Mouse (Mus musculus) mouse embryonic stem cell (cell line): ENCODE data around the gene Togaram1.

Experiments
- in situ Hi-C, 2 experiments: fragments of 300-500 bp; cut with MboI; formaldehyde crosslinking; loops; 1 replicate in 1 of 2; 3 replicates in 1 of 2; pipeline ENCODE4 v1.14.3; 2019 to 2020; ENCODE audit warnings: low sequenced_read_pairs in 2 of 2, low pct_unique_long_range_greater_than_20kb in 1 of 2, mixed read lengths in 1 of 2; ENCODE audit not compliant: unreplicated experiment in 1 of 2

Gene Togaram1

GRCm38 (mm10) chr12:64965124-64966026 is at the start of gene Togaram1, which contains the start of gene Klhl28:
Gene Togaram1 (plus strand): TSS chr12:64965804.
Gene Klhl28 (minus strand): TSS chr12:64965534.
- in situ Hi-C loops, result no loop called here

GRCm38 (mm10) chr12:64916735-64917134 is 48.9 kb upstream of the Togaram1 start:
- in situ Hi-C loops, result no loop called here

DNA sequence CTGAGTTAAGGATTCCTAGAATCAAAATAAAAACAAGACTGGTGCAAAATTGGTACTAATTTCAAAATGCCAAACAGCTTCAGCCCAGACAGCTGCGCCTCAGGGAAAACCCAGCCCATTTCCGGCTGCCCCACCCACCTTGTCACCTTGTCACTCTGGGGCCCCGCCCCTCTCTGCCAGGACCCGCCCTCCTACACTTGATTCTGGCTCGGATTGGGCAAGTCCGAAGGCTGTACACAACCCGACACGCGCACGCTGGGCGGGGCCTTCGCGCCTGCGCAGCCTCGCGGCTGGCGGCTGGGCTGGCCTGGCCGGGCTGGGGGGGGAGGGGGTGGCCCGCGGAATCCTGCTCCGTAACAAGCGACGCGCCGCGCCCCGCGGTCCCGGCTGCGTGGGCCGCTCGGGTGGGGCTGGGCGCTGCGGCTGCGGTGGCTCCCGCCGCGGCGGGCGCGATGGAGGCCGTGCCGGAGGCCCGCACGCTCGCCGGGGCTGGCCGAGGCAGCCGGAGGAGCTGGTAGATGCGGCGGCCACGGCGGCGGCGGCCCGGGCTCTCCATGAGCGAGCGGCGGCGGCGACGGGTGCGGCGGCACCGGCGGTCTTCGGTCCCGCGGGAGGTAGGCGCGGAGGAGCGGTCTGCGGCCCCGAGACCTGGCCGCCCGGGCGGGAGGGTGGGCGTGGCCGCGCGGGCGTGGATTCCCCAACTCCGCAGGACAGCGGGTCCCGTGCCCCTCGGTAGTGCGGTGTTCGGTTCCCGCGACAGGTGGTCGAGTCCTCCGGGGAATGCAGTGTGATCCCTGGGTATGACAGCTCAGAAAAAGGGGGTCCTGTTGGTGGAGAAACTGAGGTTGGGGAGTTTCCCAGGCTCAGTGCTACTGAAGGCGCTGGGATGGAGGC is 47.8 kb upstream of the Togaram1 start, which contains the start of gene Gm527:
Gene Gm527 (plus strand): TSS at position 329 of the 894 bp plus-strand sequence.
- in situ Hi-C loops, result no loop called here

- in situ Hi-C loops, result no loop called here
These were observed 28.1 kb upstream of the Togaram1 start for GRCm38 (mm10) chr12:64937493-64937892.

GRCm38 (mm10) chr12:64964560-64964959 is 1.0 kb upstream of the Togaram1 start:
- in situ Hi-C loops, result no loop called here

DNA sequence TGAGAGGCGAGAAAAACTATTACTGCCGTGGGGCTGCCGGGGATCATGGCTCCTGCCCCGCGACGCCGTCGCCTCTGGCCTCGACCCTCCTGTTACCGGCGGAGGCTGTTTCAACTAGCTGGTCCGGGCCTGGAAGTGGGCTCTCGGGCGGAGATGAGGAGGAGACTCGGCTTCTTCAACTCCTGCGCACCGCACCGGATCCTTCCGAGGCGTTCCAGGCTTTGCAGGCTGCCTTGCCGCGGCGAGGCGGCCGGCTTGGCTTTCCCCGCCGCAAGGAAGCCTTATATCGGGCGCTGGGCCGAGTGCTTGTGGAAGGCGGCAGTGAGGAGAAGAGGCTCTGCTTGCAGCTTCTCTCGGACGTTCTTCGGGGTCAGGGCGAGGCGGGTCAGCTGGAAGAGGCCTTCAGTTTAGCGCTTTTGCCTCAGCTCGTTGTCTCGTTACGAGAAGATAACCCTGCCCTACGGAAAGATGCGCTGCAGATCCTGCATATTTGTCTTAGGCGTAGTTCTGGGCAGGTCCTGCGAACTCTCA is 562 bp downstream of the Togaram1 start:
- in situ Hi-C loops, result no loop called here

DNA sequence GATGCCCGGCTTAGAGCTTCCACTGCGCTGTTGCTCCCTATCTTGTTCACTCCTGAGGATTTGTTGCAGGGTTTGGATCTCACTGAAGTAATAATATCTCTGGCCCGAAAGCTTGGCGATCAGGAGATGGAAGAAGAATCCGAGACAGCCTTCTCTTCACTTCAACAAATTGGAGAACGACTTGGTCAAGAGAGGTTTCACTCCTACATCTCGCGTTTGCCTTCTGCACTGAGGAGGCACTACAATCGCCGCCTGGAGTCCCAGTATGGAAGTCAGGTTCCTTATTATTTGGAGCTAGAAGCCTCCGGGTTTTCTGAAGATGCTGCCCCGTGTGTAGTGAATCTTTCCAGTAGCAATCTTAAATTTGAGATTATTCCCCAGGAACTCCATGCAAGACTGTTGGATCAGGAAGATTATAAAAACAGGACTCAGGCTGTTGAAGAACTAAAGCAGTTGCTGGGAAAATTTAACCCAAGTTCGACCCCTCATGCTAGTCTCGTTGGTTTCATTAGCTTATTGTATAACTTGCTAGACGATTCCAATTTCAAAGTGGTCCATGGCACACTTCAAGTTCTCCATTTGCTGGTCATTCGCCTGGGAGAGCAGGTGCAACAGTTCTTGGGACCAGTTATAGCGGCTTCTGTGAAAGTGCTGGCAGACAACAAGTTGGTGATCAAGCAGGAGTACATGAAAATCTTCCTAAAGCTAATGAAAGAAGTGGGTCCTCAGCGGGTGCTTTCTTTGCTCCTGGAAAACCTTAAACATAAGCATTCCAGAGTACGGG is 1.2 kb downstream of the Togaram1 start:
- in situ Hi-C loops, result no loop called here

GRCm38 (mm10) chr12:64967470-64967869 is 1.9 kb downstream of the Togaram1 start:
- in situ Hi-C loops, result no loop called here

- in situ Hi-C loops, result no loop called here
These were observed 2.5 kb downstream of the Togaram1 start for GRCm38 (mm10) chr12:64968067-64968466.

DNA sequence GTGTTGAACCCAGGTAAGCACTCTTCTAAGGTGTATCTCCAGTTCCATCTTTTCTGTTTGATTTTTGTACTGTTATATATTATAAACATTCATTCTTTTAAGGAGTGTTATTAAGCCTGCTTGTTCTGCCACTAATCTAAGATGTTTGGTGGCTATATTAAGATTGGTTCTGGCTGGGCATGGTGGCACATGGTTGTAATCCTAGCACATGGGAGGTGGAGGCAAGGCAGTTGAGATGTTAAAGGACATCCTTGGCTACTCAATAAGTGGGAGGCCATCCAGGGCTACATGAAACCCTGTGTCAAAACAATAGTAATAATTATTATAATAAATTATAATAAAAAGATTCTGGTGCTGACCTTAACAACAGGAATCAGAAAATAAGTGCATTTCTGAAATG is 5.8 kb downstream of the Togaram1 start:
- in situ Hi-C loops, result no loop called here

- in situ Hi-C loops, result no loop called here
These were observed 6.5 kb downstream of the Togaram1 start for GRCm38 (mm10) chr12:64972063-64972462.

GRCm38 (mm10) chr12:64975558-64975957 is 10.0 kb downstream of the Togaram1 start:
- in situ Hi-C loops, result no loop called here

- in situ Hi-C loops, result no loop called here
These were observed 10.6 kb downstream of the Togaram1 start for GRCm38 (mm10) chr12:64976191-64976590.

- in situ Hi-C loops, result no loop called here
These were observed 11.9 kb downstream of the Togaram1 start for GRCm38 (mm10) chr12:64977518-64977917.

- in situ Hi-C loops, result no loop called here
These were observed 42.1 kb downstream of the Togaram1 start for GRCm38 (mm10) chr12:65007725-65008124.

GRCm38 (mm10) chr12:65022842-65023241 is 57.2 kb downstream of the Togaram1 start:
- in situ Hi-C loops, result no loop called here

GRCm38 (mm10) chr12:65035839-65036189 is 70.2 kb downstream of the Togaram1 start:
- in situ Hi-C loops, result no loop called here

- in situ Hi-C loops, result no loop called here
These were observed 70.7 kb downstream of the Togaram1 start, which contains the start of gene Prpf39 for GRCm38 (mm10) chr12:65036190-65036870. Gene Prpf39 (plus strand): TSS chr12:65036333.
